Mouse (Mus musculus) CH12.LX (cell line): Measurements from ENCODE around the gene Vmn1r138.
"Not testable (repeated sequence)": the region's sequence is repeated elsewhere in the genome, so short reads cannot be mapped to it uniquely, and the experiment has no call there.

ENCODE experiments used
- CHD2 ChIP-seq: IDR thresholded peaks from 2 replicates; pipeline ENCODE4 v1.6.1; 2011; ENCODE audit warnings: low read length, improper control_type of control experiment
- EP300 ChIP-seq: IDR thresholded peaks from 2 replicates; pipeline ENCODE4 v1.6.1; 2011; ENCODE audit warnings: low read length, improper control_type of control experiment
- IRF4 ChIP-seq: IDR thresholded peaks from 2 replicates; pipeline ENCODE4 v1.6.1; 2014; ENCODE audit warnings: low read depth, mild to moderate bottlenecking, inconsistent platforms, low read length, improper control_type of control experiment
- JUND ChIP-seq: conservative IDR thresholded peaks from 2 replicates; pipeline ENCODE4 v1.6.1; 2011; ENCODE audit warnings: low read depth, low read length, improper control_type of control experiment
- POLR2A ChIP-seq: IDR thresholded peaks from 2 replicates; pipeline ENCODE4 v1.6.1; 2011; ENCODE audit warnings: low read depth, mild to moderate bottlenecking, improper control_type of control experiment, low read length
- TBP ChIP-seq: conservative IDR thresholded peaks from 2 replicates; pipeline ENCODE4 v1.6.1; 2011; ENCODE audit warnings: low read depth, low read length, improper control_type of control experiment

DNA sequence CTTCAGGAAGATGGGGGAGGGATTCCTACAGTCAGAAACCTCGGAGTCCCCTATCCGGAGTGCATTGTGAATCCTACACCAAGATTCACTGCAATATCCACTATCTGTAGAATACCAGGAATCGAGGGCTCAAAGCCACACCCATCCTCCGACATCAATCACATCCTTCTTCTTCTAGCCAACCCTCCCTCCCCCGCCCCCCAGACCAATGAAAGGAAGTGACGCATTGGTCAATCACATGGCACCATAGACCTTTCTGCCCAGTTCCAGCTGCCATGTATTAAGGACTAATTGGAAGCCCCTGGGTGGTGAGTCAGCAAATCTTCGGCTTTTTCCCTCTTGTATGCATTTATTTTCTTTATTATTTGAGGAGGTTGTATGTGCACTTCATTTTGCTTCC, 40.1 kb upstream of the Vmn1r138 start, which contains the start of gene Vmn1r139:
- not testable (repeated sequence) for TF ChIP-seq IRF4, TBP, JUND, EP300, CHD2, POLR2A
